Mouse (Mus musculus): Measurements from ENCODE around the gene Mrfap1. TPM values are rescaled to one million over a fixed set of nuclear protein-coding genes. Genes with fewer than 3 reads are reported as not detected.
"Not testable (repeated sequence)": the region's sequence is repeated elsewhere in the genome, so short reads cannot be mapped to it uniquely, and the experiment has no call there.

Mrfap1 gene
- 100 to 1,000 TPM; 218 to 221 TPM for total RNA-seq (2021)
- long read RNA-seq, experiment 1, transcript Mrfap1-201 (2 exons, 1,648 nt) = major isoform, 145 of 336 reads
- long read RNA-seq, experiment 1, partial matches to known transcripts = 0 of 336 reads
- long read RNA-seq, experiment 1, other reads (novel, unspliced or antisense) = 191 of 336 reads
- long read RNA-seq, experiment 2, transcript Mrfap1-201 (2 exons, 1,648 nt) = major isoform, 175 of 358 reads
- long read RNA-seq, experiment 2, partial matches to known transcripts = 0 of 358 reads
- long read RNA-seq, experiment 2, other reads (novel, unspliced or antisense) = 183 of 358 reads

- DNase-seq = peak; percentile 90 to 91
- intact Hi-C loops (cut with DNase I) = not testable (repeated sequence)
These were observed at the start of gene Mrfap1 for GRCm38 (mm10) chr5:36796296-36797014. Gene Mrfap1 (minus strand): TSS chr5:36796772.

- no peak for DNase-seq
- intact Hi-C loops (cut with DNase I) = no loop called here
These were observed 47.9 kb upstream of the Mrfap1 start for GRCm38 (mm10) chr5:36844490-36844889.

GRCm38 (mm10) chr5:36841701-36842100, 45.1 kb upstream of the Mrfap1 start:
- intact Hi-C loops (cut with DNase I) = no loop called here
- DNase-seq = no peak

GRCm38 (mm10) chr5:36840092-36840491, 43.5 kb upstream of the Mrfap1 start:
- intact Hi-C loops (cut with DNase I) = no loop called here
- DNase-seq = no peak

- DNase-seq = no peak
- intact Hi-C loops (cut with DNase I) = loop anchor here (10.0 kb wide), 1 partner anchor 165 kb away; no protein-coding TSS in a partner anchor
These were observed 43.0 kb upstream of the Mrfap1 start for GRCm38 (mm10) chr5:36839602-36840001.

- intact Hi-C loops (cut with DNase I) = loop anchor here (10.0 kb wide), 1 partner anchor 166 kb away; no protein-coding TSS in a partner anchor
These were observed 42.5 kb upstream of the Mrfap1 start for GRCm38 (mm10) chr5:36839032-36839431.

GRCm38 (mm10) chr5:36835933-36836332, 39.4 kb upstream of the Mrfap1 start:
- DNase-seq = peak in 1 of 2 experiments; percentile 38
- intact Hi-C loops (cut with DNase I) = loop anchor here (2.0 to 10.0 kb wide), 2 partner anchors 85 to 169 kb away; no protein-coding TSS in a partner anchor

More at GRCm38 (mm10) chr5:36839032-36839431, 42.5 kb upstream of the Mrfap1 start:
- DNase-seq = no peak

- intact Hi-C loops (cut with DNase I) = loop anchor here (2.0 to 10.0 kb wide), 2 partner anchors 20 to 174 kb away; no protein-coding TSS in a partner anchor
- no peak for DNase-seq
These were observed 34.7 kb upstream of the Mrfap1 start for GRCm38 (mm10) chr5:36831272-36831671.

- intact Hi-C loops (cut with DNase I) = loop anchor here (2.0 to 10.0 kb wide), 2 partner anchors 19 to 175 kb away; no protein-coding TSS in a partner anchor
- DNase-seq = peak; percentile 83 to 85
These were observed 33.6 kb upstream of the Mrfap1 start, which contains the start of gene Man2b2 for GRCm38 (mm10) chr5:36829913-36830879. Gene Man2b2 (minus strand): TSS chr5:36830653.

GRCm38 (mm10) chr5:36829098-36829497, 32.5 kb upstream of the Mrfap1 start:
- intact Hi-C loops (cut with DNase I) = no loop called here
- no peak for DNase-seq

- intact Hi-C loops (cut with DNase I) = no loop called here
- DNase-seq = no peak
These were observed 26.3 kb upstream of the Mrfap1 start for GRCm38 (mm10) chr5:36822907-36823306.

- intact Hi-C loops (cut with DNase I) = no loop called here
- DNase-seq = no peak
These were observed 23.6 kb upstream of the Mrfap1 start for GRCm38 (mm10) chr5:36820142-36820541.

- intact Hi-C loops (cut with DNase I) = no loop called here
- no peak for DNase-seq
These were observed 23.2 kb upstream of the Mrfap1 start for GRCm38 (mm10) chr5:36819742-36820141.

GRCm38 (mm10) chr5:36817738-36818137, 21.2 kb upstream of the Mrfap1 start:
- no peak for DNase-seq
- intact Hi-C loops (cut with DNase I) = no loop called here

GRCm38 (mm10) chr5:36814554-36814953, 18.0 kb upstream of the Mrfap1 start:
- no peak for DNase-seq
- intact Hi-C loops (cut with DNase I) = no loop called here

GRCm38 (mm10) chr5:36811413-36811812, 14.8 kb upstream of the Mrfap1 start:
- intact Hi-C loops (cut with DNase I) = loop anchor here (2.0 kb wide), 1 partner anchor 19 kb away; the partner anchor contains the start of gene Man2b2
- DNase-seq = no peak

- intact Hi-C loops (cut with DNase I) = loop anchor here (2.0 kb wide), 1 partner anchor 20 kb away; the partner anchor contains the start of gene Man2b2
- no peak for DNase-seq
These were observed 14.1 kb upstream of the Mrfap1 start for GRCm38 (mm10) chr5:36810634-36811033.

- intact Hi-C loops (cut with DNase I) = no loop called here
- DNase-seq = no peak
These were observed 12.6 kb upstream of the Mrfap1 start for GRCm38 (mm10) chr5:36809123-36809522.

GRCm38 (mm10) chr5:36807106-36807505, 10.5 kb upstream of the Mrfap1 start:
- intact Hi-C loops (cut with DNase I) = no loop called here
- DNase-seq = no peak

GRCm38 (mm10) chr5:36797291-36797690, 719 bp upstream of the Mrfap1 start:
- intact Hi-C loops (cut with DNase I) = no loop called here
- DNase-seq = no peak

All from gastrocnemius, postnatal 36 days (tissue).